Mouse (Mus musculus): Measurements from ENCODE around the gene Psme4. TPM values are rescaled to one million over a fixed set of nuclear protein-coding genes. Genes with fewer than 3 reads are reported as not detected.
A peak's percentile ranks its signal among the peaks of the same experiment; 100 is the strongest.
"Not testable (repeated sequence)": the region's sequence is repeated elsewhere in the genome, so short reads cannot be mapped to it uniquely, and the experiment has no call there.

Psme4 gene
- polyA plus RNA-seq (2012; rRNA removed): 47.5 and 50.8 TPM in 2 replicates

GRCm38 (mm10) chr11:30771267-30771903 lies at the start of gene Psme4:
Gene Psme4, plus strand, starts transcription at chr11:30771726.
- no peak for TF ChIP-seq CTCF (IDR thresholded peaks at IDR 0.05; ENCODE audit: borderline replicate concordance, extremely low read depth, insufficient read depth, insufficient read length)
- peak; percentile 89 for TF ChIP-seq POLR2A (IDR thresholded peaks at IDR 0.05; ENCODE audit: borderline replicate concordance, extremely low read depth, insufficient read depth, insufficient read length, poor library complexity, severe bottlenecking)
- DNase-seq (ENCODE audit: low read depth): peak; percentile 98

GRCm38 (mm10) chr11:30723438-30723837 lies 48.1 kb upstream of the Psme4 start:
- no peak for DNase-seq (ENCODE audit: low read depth)
- TF ChIP-seq POLR2A (IDR thresholded peaks at IDR 0.05; ENCODE audit: borderline replicate concordance, extremely low read depth, insufficient read depth, insufficient read length, poor library complexity, severe bottlenecking): no peak
- no peak for TF ChIP-seq CTCF (IDR thresholded peaks at IDR 0.05; ENCODE audit: borderline replicate concordance, extremely low read depth, insufficient read depth, insufficient read length)

- TF ChIP-seq CTCF (IDR thresholded peaks at IDR 0.05; ENCODE audit: borderline replicate concordance, extremely low read depth, insufficient read depth, insufficient read length) (no peak), POLR2A (IDR thresholded peaks at IDR 0.05; ENCODE audit: borderline replicate concordance, extremely low read depth, insufficient read depth, insufficient read length, poor library complexity, severe bottlenecking) (no peak)
- DNase-seq (ENCODE audit: low read depth): no peak
These were observed 40.8 kb upstream of the Psme4 start for GRCm38 (mm10) chr11:30730721-30731120.

- TF ChIP-seq CTCF (IDR thresholded peaks at IDR 0.05; ENCODE audit: borderline replicate concordance, extremely low read depth, insufficient read depth, insufficient read length) (no peak), POLR2A (IDR thresholded peaks at IDR 0.05; ENCODE audit: borderline replicate concordance, extremely low read depth, insufficient read depth, insufficient read length, poor library complexity, severe bottlenecking) (no peak)
- DNase-seq (ENCODE audit: low read depth): no peak
These were observed 38.1 kb upstream of the Psme4 start for GRCm38 (mm10) chr11:30733376-30733775.

- peak; percentile 26 for DNase-seq (ENCODE audit: low read depth)
- TF ChIP-seq CTCF (IDR thresholded peaks at IDR 0.05; ENCODE audit: borderline replicate concordance, extremely low read depth, insufficient read depth, insufficient read length): no peak
- TF ChIP-seq POLR2A (IDR thresholded peaks at IDR 0.05; ENCODE audit: borderline replicate concordance, extremely low read depth, insufficient read depth, insufficient read length, poor library complexity, severe bottlenecking): no peak
These were observed 27.5 kb upstream of the Psme4 start for GRCm38 (mm10) chr11:30743991-30744390.

- no peak for DNase-seq (ENCODE audit: low read depth)
- TF ChIP-seq CTCF (IDR thresholded peaks at IDR 0.05; ENCODE audit: borderline replicate concordance, extremely low read depth, insufficient read depth, insufficient read length): no peak
These were observed 22.6 kb upstream of the Psme4 start for GRCm38 (mm10) chr11:30748938-30749337.

- TF ChIP-seq CTCF (IDR thresholded peaks at IDR 0.05; ENCODE audit: borderline replicate concordance, extremely low read depth, insufficient read depth, insufficient read length) (no peak), POLR2A (IDR thresholded peaks at IDR 0.05; ENCODE audit: borderline replicate concordance, extremely low read depth, insufficient read depth, insufficient read length, poor library complexity, severe bottlenecking) (no peak)
- DNase-seq (ENCODE audit: low read depth): no peak
These were observed 21.9 kb upstream of the Psme4 start for GRCm38 (mm10) chr11:30749587-30749986.

- DNase-seq (ENCODE audit: low read depth): no peak
- TF ChIP-seq POLR2A (IDR thresholded peaks at IDR 0.05; ENCODE audit: borderline replicate concordance, extremely low read depth, insufficient read depth, insufficient read length, poor library complexity, severe bottlenecking) (no peak), CTCF (IDR thresholded peaks at IDR 0.05; ENCODE audit: borderline replicate concordance, extremely low read depth, insufficient read depth, insufficient read length) (no peak)
These were observed 21.3 kb upstream of the Psme4 start for GRCm38 (mm10) chr11:30750039-30750823.

- TF ChIP-seq CTCF (IDR thresholded peaks at IDR 0.05; ENCODE audit: borderline replicate concordance, extremely low read depth, insufficient read depth, insufficient read length) (no peak), POLR2A (IDR thresholded peaks at IDR 0.05; ENCODE audit: borderline replicate concordance, extremely low read depth, insufficient read depth, insufficient read length, poor library complexity, severe bottlenecking) (no peak)
- no peak for DNase-seq (ENCODE audit: low read depth)
These were observed 18.6 kb upstream of the Psme4 start for GRCm38 (mm10) chr11:30752956-30753355.

GRCm38 (mm10) chr11:30754486-30754854 lies 17.1 kb upstream of the Psme4 start:
- not testable (repeated sequence) for DNase-seq (ENCODE audit: low read depth)

GRCm38 (mm10) chr11:30754855-30755530 lies 16.5 kb upstream of the Psme4 start:
- no peak for TF ChIP-seq CTCF (IDR thresholded peaks at IDR 0.05; ENCODE audit: borderline replicate concordance, extremely low read depth, insufficient read depth, insufficient read length)
- TF ChIP-seq POLR2A (IDR thresholded peaks at IDR 0.05; ENCODE audit: borderline replicate concordance, extremely low read depth, insufficient read depth, insufficient read length, poor library complexity, severe bottlenecking): no peak
- DNase-seq (ENCODE audit: low read depth): peak; percentile 60

- DNase-seq (ENCODE audit: low read depth): no peak
- no peak for TF ChIP-seq CTCF (IDR thresholded peaks at IDR 0.05; ENCODE audit: borderline replicate concordance, extremely low read depth, insufficient read depth, insufficient read length)
These were observed 10.1 kb upstream of the Psme4 start for GRCm38 (mm10) chr11:30761381-30761780.
